Mouse (Mus musculus): Measurements from ENCODE around the gene Prpf18.
"Not testable (repeated sequence)": the region's sequence is repeated elsewhere in the genome, so short reads cannot be mapped to it uniquely, and the experiment has no call there.

The Prpf18 gene

GRCm38 (mm10) chr2:4651500-4652285 is at the start of gene Prpf18:
Prpf18 (minus strand) TSS chr2:4652113.
- peak; percentile 92 for DNase-seq (ENCODE audit: low read depth)

GRCm38 (mm10) chr2:4679886-4680285 is 28.0 kb upstream of the Prpf18 start:
- DNase-seq (ENCODE audit: low read depth): no peak

GRCm38 (mm10) chr2:4671636-4672035 is 19.7 kb upstream of the Prpf18 start:
- no peak for DNase-seq (ENCODE audit: low read depth)

GRCm38 (mm10) chr2:4669701-4670100 is 17.8 kb upstream of the Prpf18 start:
- peak; percentile 55 for DNase-seq (ENCODE audit: low read depth)

- DNase-seq (ENCODE audit: low read depth): no peak
Observed at GRCm38 (mm10) chr2:4668626-4669025, 16.7 kb upstream of the Prpf18 start.

GRCm38 (mm10) chr2:4660677-4661076 is 8.8 kb upstream of the Prpf18 start:
- DNase-seq (ENCODE audit: low read depth): peak; percentile 36

GRCm38 (mm10) chr2:4649646-4650045 is 2.3 kb downstream of the Prpf18 start:
- DNase-seq (ENCODE audit: low read depth): no peak

- peak; percentile 16 for DNase-seq (ENCODE audit: low read depth)
Observed at GRCm38 (mm10) chr2:4648094-4648493, 3.8 kb downstream of the Prpf18 start.

GRCm38 (mm10) chr2:4645066-4645465 is 6.8 kb downstream of the Prpf18 start:
- no peak for DNase-seq (ENCODE audit: low read depth)

GRCm38 (mm10) chr2:4638189-4638588 is 13.7 kb downstream of the Prpf18 start:
- DNase-seq (ENCODE audit: low read depth): no peak

- DNase-seq (ENCODE audit: low read depth): no peak
Observed at GRCm38 (mm10) chr2:4636656-4637055, 15.3 kb downstream of the Prpf18 start.

GRCm38 (mm10) chr2:4635804-4636203 is 16.1 kb downstream of the Prpf18 start:
- DNase-seq (ENCODE audit: low read depth): peak; percentile 49

- no peak for DNase-seq (ENCODE audit: low read depth)
Observed at GRCm38 (mm10) chr2:4630197-4630835, 21.6 kb downstream of the Prpf18 start.

- DNase-seq (ENCODE audit: low read depth): no peak
Observed at GRCm38 (mm10) chr2:4629470-4629869, 22.4 kb downstream of the Prpf18 start.

- no peak for DNase-seq (ENCODE audit: low read depth)
Observed at GRCm38 (mm10) chr2:4628920-4629319, 23.0 kb downstream of the Prpf18 start.

- no peak for DNase-seq (ENCODE audit: low read depth)
Observed at GRCm38 (mm10) chr2:4626911-4627310, 25.0 kb downstream of the Prpf18 start.

- DNase-seq (ENCODE audit: low read depth): no peak
Observed at GRCm38 (mm10) chr2:4621471-4621985, 30.4 kb downstream of the Prpf18 start.

GRCm38 (mm10) chr2:4620640-4621401 is 31.1 kb downstream of the Prpf18 start:
- DNase-seq (ENCODE audit: low read depth): peak; percentile 74

- no peak for DNase-seq (ENCODE audit: low read depth)
Observed at GRCm38 (mm10) chr2:4619893-4620593, 31.9 kb downstream of the Prpf18 start.

- not testable (repeated sequence) for DNase-seq (ENCODE audit: low read depth)
Observed at GRCm38 (mm10) chr2:4619126-4619525, 32.8 kb downstream of the Prpf18 start.

- DNase-seq (ENCODE audit: low read depth): peak; percentile 28
Observed at GRCm38 (mm10) chr2:4616995-4617394, 34.9 kb downstream of the Prpf18 start.

GRCm38 (mm10) chr2:4615014-4615546 is 36.8 kb downstream of the Prpf18 start:
- no peak for DNase-seq (ENCODE audit: low read depth)
